Mouse (Mus musculus): ENCODE measurements around the gene Phf1. TPM values are rescaled to one million over a fixed set of nuclear protein-coding genes. Genes with fewer than 3 reads are reported as not detected.
A peak's percentile ranks its signal among the peaks of the same experiment; 100 is the strongest.

Phf1 gene
- total RNA-seq, 4 experiments from 2014 or later = 15.4 to 20.7 (median 16.1) TPM

DNA sequence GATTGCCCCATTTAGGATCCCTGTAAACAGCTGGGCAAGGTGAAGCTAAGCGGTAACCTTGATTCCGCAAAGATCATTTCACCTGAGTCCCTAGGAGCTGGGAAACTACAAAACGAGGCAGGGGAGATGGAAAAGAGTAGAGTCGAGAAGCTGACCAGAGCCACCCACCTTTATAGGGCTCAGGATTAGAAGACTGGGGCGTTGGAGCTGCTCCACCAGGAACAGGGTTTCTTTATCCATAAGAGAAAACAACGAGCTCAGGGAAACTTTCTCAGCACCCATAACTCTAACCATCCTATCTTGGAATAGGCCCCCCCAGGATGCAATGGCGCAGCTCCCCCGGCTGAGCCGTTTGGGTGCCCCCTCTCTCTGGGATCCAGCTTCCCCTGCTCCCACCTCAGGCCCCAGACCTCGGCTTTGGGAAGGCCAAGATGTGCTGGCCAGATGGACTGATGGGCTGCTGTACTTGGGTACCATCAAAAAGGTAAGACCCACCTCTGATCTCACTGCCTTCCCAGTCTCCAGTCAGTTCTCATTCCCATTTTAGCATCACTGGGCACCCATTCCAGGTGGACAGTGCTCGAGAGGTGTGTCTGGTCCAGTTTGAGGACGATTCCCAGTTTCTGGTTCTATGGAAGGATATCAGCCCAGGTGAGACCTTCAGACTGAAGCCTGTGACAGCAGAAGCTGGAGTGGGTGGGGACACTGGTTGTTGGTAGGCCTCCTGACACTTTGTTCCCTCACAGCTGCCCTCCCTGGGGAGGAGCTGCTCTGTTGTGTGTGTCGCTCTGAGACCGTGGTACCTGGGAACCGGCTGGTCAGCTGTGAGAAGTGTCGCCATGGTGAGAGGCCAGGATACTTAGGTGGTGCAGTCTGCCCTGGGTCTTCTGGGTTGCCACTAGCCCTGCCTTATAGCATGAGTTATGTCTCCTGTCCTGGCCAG is 1.3 kb downstream of the Phf1 start:
- no peak for DNase-seq (ENCODE audit: low spot score)

GRCm38 (mm10) chr17:26935027-26935426 is 2.2 kb downstream of the Phf1 start:
- no peak for DNase-seq (ENCODE audit: low spot score)

GRCm38 (mm10) chr17:26936453-26936852 is 3.6 kb downstream of the Phf1 start:
- no peak for DNase-seq (ENCODE audit: low spot score)

- DNase-seq (ENCODE audit: low spot score) = no peak
Measured at GRCm38 (mm10) chr17:26936921-26937695, 4.3 kb downstream of the Phf1 start.

- no peak for DNase-seq (ENCODE audit: low spot score)
Measured at GRCm38 (mm10) chr17:26937883-26938695, 5.2 kb downstream of the Phf1 start.

DNA sequence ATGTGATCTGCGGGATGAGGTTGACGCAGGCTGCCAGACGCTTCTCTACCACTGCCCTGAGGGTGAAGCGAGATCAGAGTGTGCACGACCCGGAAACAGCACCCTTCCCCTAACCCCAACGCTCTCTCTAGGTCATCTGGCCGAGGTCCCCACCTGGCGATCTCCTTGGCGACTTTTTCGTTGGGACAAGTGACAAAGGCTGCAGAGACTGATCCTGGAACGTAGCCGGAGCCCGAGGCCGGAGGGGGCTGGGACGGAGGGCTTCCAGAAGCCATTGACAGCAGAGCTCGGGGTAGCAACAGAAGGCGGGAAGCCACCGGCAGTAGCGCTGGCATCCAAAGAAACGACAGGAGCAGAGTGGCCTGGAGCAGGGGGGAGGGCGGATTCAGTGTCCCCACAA is 5.9 kb downstream of the Phf1 start:
- no peak for DNase-seq (ENCODE audit: low spot score)

GRCm38 (mm10) chr17:26939178-26939972 is 6.5 kb downstream of the Phf1 start, which contains the start of gene Cuta:
Cuta (minus strand) TSS chr17:26939569.
- peak; percentile 99 for DNase-seq (ENCODE audit: low spot score)

DNA sequence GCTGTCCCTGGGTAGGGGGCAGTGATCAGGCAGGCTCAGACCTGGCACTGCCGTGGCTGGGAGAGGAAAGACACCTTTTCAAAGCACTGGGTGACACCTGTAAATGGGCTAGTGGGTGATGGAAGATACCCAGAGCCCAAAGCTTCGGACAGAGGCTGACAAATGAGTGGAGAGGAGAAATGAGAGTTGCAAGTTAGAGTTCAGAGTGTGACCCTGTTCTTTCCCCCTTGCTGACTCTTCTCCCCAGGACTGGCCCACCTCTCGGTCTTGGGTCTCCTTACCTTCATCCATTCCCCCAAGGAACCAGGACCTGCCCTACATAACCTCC is 7.1 kb downstream of the Phf1 start:
- no peak for DNase-seq (ENCODE audit: low spot score)

DNA sequence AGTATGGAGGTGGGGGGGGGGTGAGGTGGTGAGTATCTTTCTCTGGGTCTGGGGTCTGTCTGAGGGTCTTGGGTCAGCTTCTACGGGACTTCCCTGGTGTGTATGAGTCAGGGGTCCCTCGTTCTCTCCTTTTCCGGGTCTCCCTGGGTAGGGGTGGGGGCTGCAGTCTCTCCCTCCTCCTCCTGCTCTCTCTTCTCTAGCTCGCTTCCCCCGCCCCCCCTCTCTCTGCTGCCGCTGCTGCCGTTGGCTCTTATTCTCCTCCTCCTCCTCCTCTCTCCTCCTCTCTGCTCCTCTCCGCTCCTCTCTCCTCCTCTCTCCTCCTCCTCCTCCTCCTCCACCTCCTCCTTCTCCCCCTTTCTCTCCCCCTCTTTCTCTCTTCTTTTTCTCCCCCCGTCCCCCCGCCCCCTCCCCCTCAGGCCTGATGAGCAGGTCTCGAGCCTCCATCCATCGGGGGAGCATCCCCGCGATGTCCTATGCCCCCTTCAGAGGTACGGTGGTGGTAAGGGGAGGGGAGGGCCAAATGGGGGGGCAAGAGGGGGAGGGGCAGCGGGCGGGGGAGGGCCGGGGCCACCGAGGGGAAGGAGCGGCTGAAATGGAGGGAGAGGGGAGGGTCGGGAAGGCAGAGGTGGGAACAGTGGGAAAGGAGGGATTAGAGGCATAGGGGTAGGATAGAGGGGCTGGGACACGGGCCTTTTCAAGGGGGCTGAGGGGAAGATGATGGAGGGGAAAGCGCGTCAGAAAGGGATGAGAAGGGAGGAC is 8.4 kb downstream of the Phf1 start, which contains the start of gene Syngap1:
TSS of gene Syngap1 (plus strand) at position 223 of the 759 bp plus-strand sequence.
- DNase-seq (ENCODE audit: low spot score) = no peak

GRCm38 (mm10) chr17:26941841-26942570 is 9.2 kb downstream of the Phf1 start:
- DNase-seq (ENCODE audit: low spot score) = no peak

DNA sequence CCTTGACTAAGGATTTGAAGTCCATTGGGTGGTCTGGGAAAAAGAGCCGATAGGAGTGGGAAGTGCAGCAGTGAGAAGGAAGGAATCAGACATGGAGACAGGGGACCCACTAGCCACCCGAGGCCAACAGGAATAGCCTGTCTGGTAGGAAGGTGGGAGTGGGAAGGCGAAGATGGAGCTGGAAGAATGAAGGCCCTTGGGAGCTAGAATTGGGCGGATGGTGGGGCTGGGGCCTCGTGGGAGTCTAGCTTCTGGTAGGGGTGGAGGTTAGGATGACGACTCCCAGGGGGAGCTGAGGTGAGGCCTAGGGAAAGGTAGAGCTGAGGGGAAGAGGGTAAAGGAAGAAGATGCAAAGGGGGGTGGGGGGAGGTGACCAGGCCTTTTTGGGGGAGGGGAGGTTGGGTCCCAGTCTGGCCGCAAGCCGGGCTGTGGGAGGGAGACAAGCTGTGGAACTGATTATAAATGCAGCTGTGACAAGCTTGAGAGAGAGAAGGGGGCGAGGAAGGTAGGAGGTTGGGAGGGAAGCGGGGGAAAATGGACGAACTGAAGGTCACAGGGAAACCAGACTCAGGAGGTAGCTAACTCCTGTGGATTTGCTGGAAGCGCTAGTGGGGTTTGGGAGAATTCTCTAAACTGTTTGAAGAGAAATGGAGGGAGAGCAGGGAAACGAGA is 13.1 kb downstream of the Phf1 start:
- DNase-seq (ENCODE audit: low spot score) = no peak

DNA sequence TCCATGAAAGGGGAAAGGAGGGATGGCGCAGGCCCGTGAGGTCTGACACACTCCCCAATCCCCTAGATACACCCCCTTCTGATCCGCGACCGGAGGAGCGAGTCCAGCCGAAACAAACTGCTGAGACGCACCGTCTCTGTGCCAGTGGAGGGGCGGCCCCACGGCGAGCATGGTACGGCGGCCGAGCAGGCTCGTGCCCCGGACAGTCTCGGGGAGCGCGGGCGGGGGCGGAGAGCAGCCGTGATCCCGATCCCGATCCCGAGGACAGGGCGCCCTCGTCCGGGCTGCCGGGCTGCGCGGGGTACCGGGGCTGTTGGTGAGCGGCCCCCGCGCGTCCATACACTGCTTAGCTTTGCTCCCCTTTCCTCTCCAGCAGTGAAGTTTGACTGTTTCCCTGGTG is 13.7 kb downstream of the Phf1 start:
- DNase-seq (ENCODE audit: low spot score) = peak; percentile 75

- DNase-seq (ENCODE audit: low spot score) = no peak
Measured at GRCm38 (mm10) chr17:26947231-26948100, 14.6 kb downstream of the Phf1 start.

DNA sequence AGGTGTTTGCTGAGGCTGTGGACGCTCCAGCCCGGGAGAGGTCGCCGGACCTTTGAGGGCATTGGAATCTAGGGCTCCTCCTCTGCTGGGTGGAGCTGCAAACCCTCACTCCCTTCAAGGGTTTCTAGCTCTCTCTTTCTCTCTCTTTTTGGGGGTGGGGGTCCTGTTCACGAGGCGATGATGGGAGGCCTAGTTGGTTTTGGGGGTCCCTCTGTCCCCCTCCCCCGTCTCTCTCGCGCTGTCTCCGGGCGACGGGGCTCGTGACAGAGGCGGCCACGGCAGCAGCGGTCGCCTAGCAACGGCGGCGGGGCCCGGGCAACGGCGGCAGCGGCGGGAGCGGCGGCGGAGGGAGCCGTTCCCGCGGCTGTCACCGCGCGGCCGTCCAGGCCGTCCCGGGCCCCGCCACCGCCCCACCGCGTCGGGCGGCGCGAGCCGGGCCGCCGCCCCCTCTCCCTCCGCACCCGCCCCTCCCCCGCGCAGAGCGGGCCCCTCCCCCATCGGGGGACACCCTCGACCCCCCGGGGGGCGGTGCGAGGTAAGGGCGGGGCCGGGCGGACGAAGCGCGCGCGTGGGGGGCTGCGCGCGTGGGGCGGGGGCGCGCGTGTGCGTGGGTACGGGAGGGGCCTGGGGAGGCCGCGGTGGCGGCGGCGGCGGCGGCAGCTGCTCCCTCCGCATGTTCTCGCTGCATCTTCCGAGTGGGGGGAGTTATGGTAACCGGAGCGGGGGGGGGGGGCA is 15.6 kb downstream of the Phf1 start:
- no peak for DNase-seq (ENCODE audit: low spot score)

DNA sequence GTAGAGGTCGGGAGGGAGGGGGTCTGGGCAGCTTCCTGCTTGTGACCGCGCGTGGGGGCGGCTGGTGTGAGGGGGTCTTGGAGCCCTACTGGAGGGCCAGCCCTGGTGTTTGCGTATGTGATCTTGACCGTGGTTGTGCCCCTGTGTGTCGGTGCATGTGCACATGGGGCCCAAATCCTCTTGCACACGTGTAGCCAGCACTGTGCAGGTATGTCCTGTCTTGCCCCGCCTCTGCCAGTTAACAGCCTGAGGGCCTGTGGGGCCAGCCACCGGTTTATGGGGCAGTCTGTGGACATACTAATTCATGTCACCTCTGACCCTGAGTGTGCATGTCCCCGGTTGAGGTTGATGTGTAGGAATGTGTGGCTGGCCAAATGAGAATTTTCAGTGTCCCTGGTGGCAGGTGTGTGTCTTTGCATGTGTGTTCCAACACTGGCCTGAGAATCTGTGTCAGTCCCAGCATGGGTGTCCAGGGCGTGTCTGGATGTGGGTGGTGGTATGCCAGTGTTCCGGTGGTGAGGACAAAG is 16.3 kb downstream of the Phf1 start:
- no peak for DNase-seq (ENCODE audit: low spot score)

DNA sequence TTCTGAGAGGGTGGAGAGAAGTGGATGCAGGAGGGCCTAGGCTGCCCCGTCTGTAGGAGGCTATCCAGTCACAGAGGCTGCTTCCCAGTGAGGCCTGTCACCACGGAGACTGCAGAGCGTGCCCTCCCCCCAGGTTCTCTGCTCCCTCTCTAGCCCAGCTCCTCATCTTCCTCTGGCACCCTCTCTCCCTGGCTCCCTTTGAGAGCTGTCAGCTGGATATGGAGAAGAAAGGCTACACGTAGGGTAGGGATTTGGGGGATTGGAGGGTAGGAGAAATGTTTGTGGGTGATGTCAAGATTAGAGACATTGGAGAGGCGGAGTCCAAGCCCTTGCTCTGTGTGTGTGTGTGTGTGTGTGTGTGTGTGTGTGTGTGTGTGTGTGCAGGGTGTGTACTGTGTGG is 17.0 kb downstream of the Phf1 start:
- DNase-seq (ENCODE audit: low spot score) = no peak
